Mouse (Mus musculus): ENCODE results near the gene Tamm41. TPM values are rescaled to one million over a fixed set of nuclear protein-coding genes. Genes with fewer than 3 reads are reported as not detected.

Tamm41 gene
- polyA plus RNA-seq, 1 experiment from 2014 or later = 68.1 TPM

DNA sequence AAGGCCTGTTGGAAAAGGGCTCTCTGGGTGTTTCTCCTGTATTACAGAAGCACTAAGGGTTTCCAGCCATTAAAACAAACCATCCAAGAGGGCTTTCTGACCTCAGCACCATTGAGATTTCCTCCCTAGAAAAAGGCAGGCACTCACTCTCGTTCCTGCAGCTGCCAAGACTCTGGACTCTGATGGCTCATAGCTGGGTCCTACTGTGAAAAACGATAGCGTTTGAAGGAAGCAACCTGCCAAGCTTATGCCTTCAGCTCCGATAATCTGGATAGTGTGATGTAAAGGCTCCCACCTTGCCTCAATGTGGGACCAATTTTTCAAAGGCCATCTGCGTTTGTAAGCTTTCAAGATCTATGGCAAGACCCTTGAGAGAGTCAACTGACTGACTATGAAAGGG, 43.6 kb downstream of the Tamm41 start:
- H3K36me3 ChIP-seq = no peaks in the 10 kb centered on the region
- WGBS = 82% methylated on average over 5 of the region's 5 CpGs
- no peak overlapping the region for H3K9ac ChIP-seq
- no peaks in the 10 kb centered on the region for H3K9me3 ChIP-seq
- no peaks in the 10 kb centered on the region for H3K27me3 ChIP-seq
- no peak overlapping the region for H3K4me2 ChIP-seq (replicated peaks)
- peaks cover 5% of the 10 kb centered on the region; the same call in 1 of the 2 replicates for H3K4me1 ChIP-seq
- no peak overlapping the region for H3K27ac ChIP-seq
- no peak for ATAC-seq (ENCODE audit: insufficient number of reproducible peaks, insufficient read depth, low FRiP score, low TSS enrichment)
- no peak overlapping the region for H3K4me3 ChIP-seq

- Histone ChIP-seq H3K4me1 (peaks cover 9% of the 10 kb centered on the region), H3K27ac (no peak overlapping the region), H3K9me3 (no peaks in the 10 kb centered on the region), H3K4me3 (no peak overlapping the region), H3K36me3 (no peaks in the 10 kb centered on the region), H3K9ac (no peak overlapping the region), H3K27me3 (no peaks in the 10 kb centered on the region), H3K4me2 (replicated peaks) (no peak overlapping the region)
- ATAC-seq (ENCODE audit: insufficient number of reproducible peaks, insufficient read depth, low FRiP score, low TSS enrichment) = no peak
- WGBS = 65% methylated on average over 8 of the region's 8 CpGs
Measured at GRCm38 (mm10) chr6:114993659-114994058, 44.0 kb downstream of the Tamm41 start.

DNA sequence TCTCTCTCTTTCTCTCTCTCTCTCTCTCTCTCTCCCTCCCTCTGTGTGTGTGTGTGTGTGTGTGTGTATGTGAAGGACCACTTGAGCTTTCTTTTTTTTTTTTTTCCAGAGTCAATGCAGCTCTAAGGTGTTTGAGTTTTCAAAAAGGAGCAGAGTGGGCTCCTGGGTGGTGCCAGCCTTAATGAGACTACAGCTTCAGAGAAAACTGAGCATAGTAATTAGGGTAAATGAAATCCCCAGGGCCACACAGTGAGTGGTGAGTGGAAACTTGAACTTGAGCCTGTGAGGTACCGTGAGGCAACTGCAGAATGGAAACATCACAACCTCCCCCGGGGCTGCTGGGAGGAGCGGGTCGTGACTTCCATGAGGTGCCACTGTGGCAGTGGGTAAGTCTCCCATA, 45.8 kb downstream of the Tamm41 start:
- Histone ChIP-seq H3K9me3 (no peaks in the 10 kb centered on the region), H3K27me3 (no peaks in the 10 kb centered on the region), H3K4me3 (no peak overlapping the region), H3K4me2 (replicated peaks) (no peak overlapping the region), H3K36me3 (no peaks in the 10 kb centered on the region), H3K4me1 (peaks cover 10% of the 10 kb centered on the region), H3K27ac (no peak overlapping the region), H3K9ac (no peak overlapping the region)
- WGBS = 62% methylated on average over 4 of the region's 4 CpGs
- no peak for ATAC-seq (ENCODE audit: insufficient number of reproducible peaks, insufficient read depth, low FRiP score, low TSS enrichment)

GRCm38 (mm10) chr6:114988619-114988980, 49.1 kb downstream of the Tamm41 start:
- H3K4me1 ChIP-seq = peaks cover 10% of the 10 kb centered on the region
- H3K4me3 ChIP-seq = no peak overlapping the region
- no peaks in the 10 kb centered on the region for H3K9me3 ChIP-seq
- no peaks in the 10 kb centered on the region for H3K27me3 ChIP-seq
- WGBS = 65% methylated on average over 3 of the region's 3 CpGs
- H3K36me3 ChIP-seq = no peaks in the 10 kb centered on the region
- H3K27ac ChIP-seq = peak overlapping the region; percentile 75
- no peak overlapping the region for H3K9ac ChIP-seq
- H3K4me2 ChIP-seq (replicated peaks) = no peak overlapping the region
- 0 out of 2 replicates have a peak, but pooled peaks have one; percentile 16 for ATAC-seq (ENCODE audit: insufficient number of reproducible peaks, insufficient read depth, low FRiP score, low TSS enrichment)

DNA sequence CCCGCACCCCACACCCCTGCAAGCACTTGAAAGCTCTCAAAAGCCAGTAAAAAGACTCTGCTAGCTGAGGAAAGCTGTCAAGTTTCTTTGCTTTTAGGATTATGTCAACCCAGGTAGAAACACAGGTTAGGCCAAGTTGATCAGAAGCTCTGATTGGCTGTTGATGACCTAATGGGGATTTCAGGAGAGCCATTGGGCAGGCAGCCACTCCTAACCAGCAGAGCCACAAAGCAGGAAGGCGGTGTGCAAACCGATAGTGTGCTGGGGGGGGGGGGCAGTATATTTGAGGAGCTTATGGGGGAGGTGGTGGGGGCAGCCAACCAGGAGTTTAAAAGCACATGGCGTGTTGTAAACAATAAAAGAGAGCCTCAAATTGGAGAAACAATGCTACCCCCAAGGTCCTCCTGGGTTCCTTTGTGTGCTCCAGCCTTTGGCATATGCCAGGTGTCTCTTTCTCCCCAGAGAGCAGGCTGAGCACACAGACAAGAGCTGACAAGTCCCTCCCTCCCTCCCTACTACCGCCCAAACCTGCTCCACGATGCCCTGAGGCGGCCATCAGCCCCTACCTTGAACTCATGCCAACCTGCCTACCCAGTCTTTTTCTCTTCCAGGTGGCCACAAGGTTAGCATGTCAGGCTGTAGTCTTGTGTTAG, 49.6 kb downstream of the Tamm41 start:
- H3K9me3 ChIP-seq = no peaks in the 10 kb centered on the region
- no peak overlapping the region for H3K4me3 ChIP-seq
- H3K36me3 ChIP-seq = no peaks in the 10 kb centered on the region
- peak overlapping the region; percentile 75; the same call in 1 of the 2 replicates for H3K27ac ChIP-seq
- H3K9ac ChIP-seq = no peak overlapping the region
- ATAC-seq (ENCODE audit: insufficient number of reproducible peaks, insufficient read depth, low FRiP score, low TSS enrichment) = no peak; the same call in 1 of the 2 replicates
- peaks cover 10% of the 10 kb centered on the region for H3K4me1 ChIP-seq
- H3K4me2 ChIP-seq (replicated peaks) = no peak overlapping the region
- 69% methylated on average over 7 of the region's 7 CpGs for WGBS
- H3K27me3 ChIP-seq = no peaks in the 10 kb centered on the region

DNA sequence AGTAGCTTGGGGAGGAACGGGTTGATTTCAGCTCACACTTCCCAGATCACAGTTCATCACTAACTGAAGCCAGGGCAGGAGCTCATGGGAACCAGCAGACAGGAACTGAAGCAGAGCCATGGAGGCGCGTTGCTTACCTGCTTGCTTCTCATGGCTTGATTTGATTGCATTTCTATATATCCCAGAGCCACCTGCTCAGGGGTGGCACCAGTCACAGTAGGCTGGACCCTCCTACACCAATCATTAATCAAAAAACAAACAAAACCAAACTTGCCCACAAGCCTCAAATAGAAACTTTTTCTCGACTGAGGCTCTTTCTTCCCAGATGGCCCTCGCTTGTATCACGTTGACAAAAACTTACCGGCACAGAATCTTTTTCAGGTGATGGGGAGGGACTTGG, 55.0 kb downstream of the Tamm41 start:
- Histone ChIP-seq H3K27ac (no peak overlapping the region), H3K27me3 (no peaks in the 10 kb centered on the region), H3K9ac (no peak overlapping the region), H3K36me3 (no peaks in the 10 kb centered on the region), H3K4me3 (no peak overlapping the region), H3K9me3 (no peaks in the 10 kb centered on the region), H3K4me2 (replicated peaks) (no peak overlapping the region), H3K4me1 (no peaks in the 10 kb centered on the region)
- no peak for ATAC-seq (ENCODE audit: insufficient number of reproducible peaks, insufficient read depth, low FRiP score, low TSS enrichment)
- WGBS = 84% methylated on average over 7 of the region's 7 CpGs

- H3K27me3 ChIP-seq = no peaks in the 10 kb centered on the region
- H3K4me3 ChIP-seq = no peak overlapping the region
- H3K9me3 ChIP-seq = no peaks in the 10 kb centered on the region
- WGBS = 74% methylated on average over 1 of the region's 1 CpGs
- H3K4me1 ChIP-seq = no peaks in the 10 kb centered on the region
- no peak for ATAC-seq (ENCODE audit: insufficient number of reproducible peaks, insufficient read depth, low FRiP score, low TSS enrichment)
- H3K9ac ChIP-seq = no peak overlapping the region
- no peak overlapping the region for H3K27ac ChIP-seq
- no peak overlapping the region for H3K4me2 ChIP-seq (replicated peaks)
- no peaks in the 10 kb centered on the region for H3K36me3 ChIP-seq
Measured at GRCm38 (mm10) chr6:114979715-114980114, 58.0 kb downstream of the Tamm41 start.

DNA sequence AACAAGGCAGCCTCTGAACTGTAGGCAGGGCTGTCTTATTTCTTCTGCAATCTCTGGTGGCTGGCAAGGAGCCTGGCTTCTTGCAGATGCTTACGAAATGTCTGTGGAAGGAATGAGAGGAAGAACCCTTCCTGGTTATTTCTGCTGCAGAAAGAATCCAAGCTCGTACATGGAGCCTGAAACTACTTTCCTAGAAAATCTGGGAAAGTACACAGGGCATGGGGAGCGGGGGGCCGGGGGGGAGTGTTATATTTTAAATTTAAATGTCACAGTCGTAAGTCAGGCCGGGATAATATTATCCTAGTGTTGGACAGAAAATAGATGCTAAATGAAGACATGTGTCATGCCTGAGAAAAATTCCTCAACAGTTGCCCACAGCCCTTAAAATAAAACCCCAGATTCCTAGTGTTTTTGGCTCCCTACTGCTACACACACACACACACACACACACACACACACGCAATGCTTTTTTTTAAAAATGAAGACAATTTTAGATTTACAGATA, 60.7 kb downstream of the Tamm41 start:
- Histone ChIP-seq H3K9me3 (no peaks in the 10 kb centered on the region), H3K27me3 (0 out of 2 replicates have a peak, but pooled peaks cover 3% of the 10 kb centered on the region), H3K4me1 (no peaks in the 10 kb centered on the region; the same call in 1 of the 2 replicates), H3K4me3 (no peak overlapping the region), H3K27ac (0 out of 2 replicates have a peak overlapping the region, but pooled peaks have one; percentile 6), H3K9ac (no peak overlapping the region), H3K4me2 (replicated peaks) (no peak overlapping the region), H3K36me3 (no peaks in the 10 kb centered on the region)
- no peak for ATAC-seq (ENCODE audit: insufficient number of reproducible peaks, insufficient read depth, low FRiP score, low TSS enrichment)
- whole genome bisulfite sequencing = 51% methylated on average over 7 of the region's 7 CpGs

- Histone ChIP-seq H3K27ac (no peak overlapping the region), H3K4me1 (peaks cover 10% of the 10 kb centered on the region; the same call in 1 of the 2 replicates), H3K4me3 (no peak overlapping the region), H3K27me3 (0 out of 2 replicates have a peak, but pooled peaks cover 3% of the 10 kb centered on the region), H3K9ac (no peak overlapping the region), H3K9me3 (no peaks in the 10 kb centered on the region), H3K36me3 (no peaks in the 10 kb centered on the region), H3K4me2 (replicated peaks) (no peak overlapping the region)
- 90% methylated on average over 1 of the region's 1 CpGs for WGBS
- no peak for ATAC-seq (ENCODE audit: insufficient number of reproducible peaks, insufficient read depth, low FRiP score, low TSS enrichment)
Measured at GRCm38 (mm10) chr6:114974331-114974730, 63.3 kb downstream of the Tamm41 start.

- Histone ChIP-seq H3K4me3 (no peak overlapping the region), H3K27ac (no peak overlapping the region), H3K4me2 (replicated peaks) (no peak overlapping the region), H3K9me3 (no peaks in the 10 kb centered on the region), H3K36me3 (no peaks in the 10 kb centered on the region), H3K9ac (no peak overlapping the region), H3K4me1 (peaks cover 10% of the 10 kb centered on the region; the same call in 1 of the 2 replicates), H3K27me3 (0 out of 2 replicates have a peak, but pooled peaks cover 3% of the 10 kb centered on the region)
- no peak for ATAC-seq (ENCODE audit: insufficient number of reproducible peaks, insufficient read depth, low FRiP score, low TSS enrichment)
- WGBS = 76% methylated on average over 1 of the region's 1 CpGs
Measured at GRCm38 (mm10) chr6:114972988-114973387, 64.7 kb downstream of the Tamm41 start.

- Histone ChIP-seq H3K27me3 (peaks cover 6% of the 10 kb centered on the region; the same call in 1 of the 2 replicates), H3K9me3 (no peaks in the 10 kb centered on the region), H3K4me2 (replicated peaks) (no peak overlapping the region), H3K36me3 (no peaks in the 10 kb centered on the region), H3K27ac (no peak overlapping the region), H3K4me3 (no peak overlapping the region), H3K9ac (no peak overlapping the region), H3K4me1 (peaks cover 10% of the 10 kb centered on the region; the same call in 1 of the 2 replicates)
- 65% methylated on average over 5 of the region's 5 CpGs for WGBS
- no peak for ATAC-seq (ENCODE audit: insufficient number of reproducible peaks, insufficient read depth, low FRiP score, low TSS enrichment)
Measured at GRCm38 (mm10) chr6:114970895-114971294, 66.8 kb downstream of the Tamm41 start.

DNA sequence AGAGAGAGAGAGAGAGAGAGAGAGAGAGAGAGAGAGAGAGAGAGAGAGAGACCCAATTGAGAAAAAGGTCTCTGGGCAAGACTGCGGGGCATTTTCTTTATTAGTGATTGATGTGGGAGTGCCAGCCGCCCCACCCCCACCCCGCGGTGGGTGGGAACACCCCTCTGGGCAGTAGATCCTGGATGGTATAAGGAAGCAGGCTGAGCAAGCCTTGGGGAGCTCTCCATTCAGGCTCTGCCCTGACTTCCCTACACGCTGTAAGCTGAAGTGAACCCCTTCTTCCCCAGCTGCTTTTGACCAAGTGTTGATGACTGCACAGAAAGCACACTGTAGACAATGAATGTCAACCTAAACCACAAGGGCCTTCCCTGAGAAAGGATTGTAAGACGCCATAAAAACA, 67.3 kb downstream of the Tamm41 start:
- no peaks in the 10 kb centered on the region for H3K9me3 ChIP-seq
- 18% methylated on average over 6 of the region's 6 CpGs for WGBS
- H3K9ac ChIP-seq = no peak overlapping the region
- H3K4me2 ChIP-seq (replicated peaks) = peak overlapping the region; percentile 99
- 0 out of 2 replicates have a peak overlapping the region, but pooled peaks have one; percentile 36 for H3K27ac ChIP-seq
- H3K4me1 ChIP-seq = peaks cover 10% of the 10 kb centered on the region; the same call in 1 of the 2 replicates
- no peaks in the 10 kb centered on the region for H3K36me3 ChIP-seq
- 0 out of 2 replicates have a peak overlapping the region, but pooled peaks have one; percentile 2 for H3K4me3 ChIP-seq
- peaks cover 6% of the 10 kb centered on the region; the same call in 1 of the 2 replicates for H3K27me3 ChIP-seq
- ATAC-seq (ENCODE audit: insufficient number of reproducible peaks, insufficient read depth, low FRiP score, low TSS enrichment) = no peak
